Mouse (Mus musculus): ENCODE results near the gene Npy4r.

DNA sequence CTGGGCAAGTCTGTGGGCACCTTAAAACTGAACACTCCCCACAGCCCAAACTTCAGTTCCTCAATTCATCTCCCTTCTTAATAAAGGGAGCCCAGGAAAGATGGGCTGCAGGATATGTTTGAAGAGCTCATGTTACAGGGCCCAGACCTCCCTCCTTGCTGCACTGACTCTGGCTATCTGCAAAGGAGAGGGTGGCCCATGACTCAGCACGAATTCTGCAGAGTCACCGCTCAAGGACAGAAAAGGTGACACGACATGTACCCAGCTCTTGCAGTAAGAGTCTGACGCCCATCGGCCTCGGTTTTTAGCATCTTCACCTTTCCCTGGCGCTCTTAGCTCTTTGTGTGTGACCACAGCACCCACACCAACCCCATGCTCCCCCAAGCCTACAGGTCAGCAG, 38.1 kb upstream of the Npy4r start:
- TF ChIP-seq POLR2A (IDR thresholded peaks at IDR 0.05; ENCODE audit: insufficient read depth, low read length) (no peak), CTCF (IDR thresholded peaks at IDR 0.05; ENCODE audit: low read depth, low read length) (no peak), EP300 (IDR thresholded peaks at IDR 0.05; ENCODE audit: insufficient read depth, low read depth, low read length) (peak; percentile 83)
